ENCODE assay signal across 7 mouse cellular contexts in the genomic region with DNA sequence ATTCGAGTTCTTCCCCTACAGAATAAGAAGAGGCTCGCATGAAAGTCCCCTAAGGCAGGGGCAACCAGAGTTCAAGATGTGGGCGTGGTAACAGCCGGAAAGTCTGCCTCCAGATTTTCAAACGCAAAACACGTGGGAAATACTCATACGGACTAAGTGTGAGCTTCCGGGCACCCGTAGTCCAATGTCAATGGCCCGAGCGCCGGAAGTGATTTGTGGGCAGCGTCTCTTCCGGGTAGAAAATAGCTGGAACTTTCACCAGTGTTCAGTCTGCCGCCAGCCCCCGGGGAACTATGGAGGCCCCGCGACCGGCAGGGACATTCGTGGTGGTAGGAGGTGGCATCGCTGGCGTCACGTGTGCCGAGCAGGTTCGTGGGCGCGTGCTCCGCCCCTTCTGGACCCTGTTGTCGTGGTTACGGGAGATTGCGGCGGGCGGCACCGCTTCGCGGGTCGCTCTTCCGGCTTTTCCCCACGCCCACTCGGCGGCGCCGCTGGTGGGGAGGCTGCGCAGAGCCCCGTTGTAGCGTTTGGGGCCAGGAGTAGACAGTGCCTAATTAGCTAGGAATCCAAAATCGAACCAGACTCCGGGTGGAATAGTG. TPM values are rescaled to one million over a fixed set of nuclear protein-coding genes. Genes with fewer than 3 reads are reported as not detected.
DNase-seq lines count a peak whose midpoint lies in the region; ATAC-seq lines count a peak whose summit lies in the region.

Gene Pyroxd1 (plus strand): TSS at position 215 of the 599 bp plus-strand sequence.

- H3K27me3 ChIP-seq in intestine, embryonic 15.5 days (replicated peaks) = no peaks in the 10 kb centered on the region
- H3K27me3 ChIP-seq in midbrain, embryonic 10.5 days (ENCODE audit: low read depth, poor library complexity, severe bottlenecking) = no peaks in the 10 kb centered on the region

- H3K9me3 ChIP-seq in intestine, embryonic 15.5 days = no peaks in the 10 kb centered on the region
- H3K9me3 ChIP-seq in midbrain, embryonic 10.5 days (replicated peaks) = no peaks in the 10 kb centered on the region

- no peaks in the 10 kb centered on the region for H3K36me3 ChIP-seq in intestine, embryonic 15.5 days
- H3K36me3 ChIP-seq in midbrain, embryonic 10.5 days = peaks cover 25% of the 10 kb centered on the region

- no peaks in the 10 kb centered on the region for H3K4me1 ChIP-seq in intestine, embryonic 15.5 days (replicated peaks)
- H3K4me1 ChIP-seq in midbrain, embryonic 10.5 days = peaks cover 12% of the 10 kb centered on the region

- peak; percentile 75 to 76 for DNase-seq in adrenal gland, adult 18-20 months (ENCODE audit: low spot score in 2 of 2)
- DNase-seq in embryo, embryonic 11 days = peak; percentile 97
- DNase-seq in gastrocnemius, postnatal 25 days = peak; percentile 72
- peak; percentile 91 to 93 for DNase-seq in left cerebral cortex, postnatal 25 days (ENCODE audit: low spot score in 2 of 2)
- DNase-seq in midbrain, embryonic 10.5 days (ENCODE audit: low spot score) = peak; percentile 89
- DNase-seq in right cerebral cortex, postnatal 4 days = peak; percentile 75

- peak within 1 kb of the TSS; percentile 77 for H3K4me3 ChIP-seq in intestine, embryonic 15.5 days (replicated peaks)
- H3K4me3 ChIP-seq in midbrain, embryonic 10.5 days = peak within 1 kb of the TSS; percentile 73

- peak within 1 kb of the TSS; percentile 60 for H3K4me2 ChIP-seq in intestine, embryonic 15.5 days (replicated peaks)

- intact Hi-C loops in left cerebral cortex, postnatal 25 days (cut with DNase I) = loop anchor here (2.0 to 5.0 kb wide), 2 partner anchors 41 to 162 kb away; partner anchors contain the start of genes Golt1b, Ldhb and Recql

- H3K9ac ChIP-seq in intestine, embryonic 15.5 days = peak within 1 kb of the TSS; percentile 64

- ATAC-seq in intestine, embryonic 15.5 days = peak; percentile 97

- H3K27ac ChIP-seq in intestine, embryonic 15.5 days = peak within 1 kb of the TSS; percentile 88
- H3K27ac ChIP-seq in midbrain, embryonic 10.5 days (replicated peaks) = peak within 1 kb of the TSS; percentile 87

- under 1% methylated on average over 48 of the region's 48 CpGs for WGBS in intestine, embryonic 15.5 days
- WGBS in midbrain, embryonic 10.5 days = 1% methylated on average over 48 of the region's 48 CpGs

RNA-seq across cellular contexts. Expression of gene Pyroxd1, which starts in this region (rescaled TPM):
- total RNA-seq in adrenal gland, adult 18-20 months (2021) = 10 to 100 TPM in 1 of 2 experiments, 1 to 10 TPM in 1; 9.5 to 12.7 TPM
- 1 to 10 TPM; 5.9 to 8.0 TPM for total RNA-seq in gastrocnemius, postnatal 25 days (2021)
- polyA plus RNA-seq in intestine, embryonic 15.5 days (2015; fragmentation: Nextera tagmentation; extraction: Ambion mirVana) = 14.1 and 15.8 TPM in 2 replicates
- total RNA-seq in left cerebral cortex, postnatal 25 days (2021) = 10 to 100 TPM; 13.6 to 15.1 TPM
- 21.5 and 21.9 TPM in 2 replicates for polyA plus RNA-seq in midbrain, embryonic 10.5 days (2016; fragmentation: Nextera tagmentation; extraction: Ambion mirVana)

Comparison
In these comparisons a context has a peak if more than half of its experiments do, and no peak if none do; other contexts are left out.
1. Peak in every context shown above with its lines: DNase-seq, ATAC-seq, H3K4me3 ChIP-seq and H3K27ac ChIP-seq.